Mouse (Mus musculus) neutrophil, adult 59 days (primary cell): ENCODE measurements around the gene Myh11. TPM values are rescaled to one million over a fixed set of nuclear protein-coding genes. Genes with fewer than 3 reads are reported as not detected.

Source experiments
- total RNA-seq, 2 experiments: library from RNA; stranded (reverse); gene quantifications; 1 replicate in 1 of 2; 2 replicates in 1 of 2; pipeline ENCODE4 v1.2.4; 2023

Gene Myh11
- not detected for total RNA-seq

DNA sequence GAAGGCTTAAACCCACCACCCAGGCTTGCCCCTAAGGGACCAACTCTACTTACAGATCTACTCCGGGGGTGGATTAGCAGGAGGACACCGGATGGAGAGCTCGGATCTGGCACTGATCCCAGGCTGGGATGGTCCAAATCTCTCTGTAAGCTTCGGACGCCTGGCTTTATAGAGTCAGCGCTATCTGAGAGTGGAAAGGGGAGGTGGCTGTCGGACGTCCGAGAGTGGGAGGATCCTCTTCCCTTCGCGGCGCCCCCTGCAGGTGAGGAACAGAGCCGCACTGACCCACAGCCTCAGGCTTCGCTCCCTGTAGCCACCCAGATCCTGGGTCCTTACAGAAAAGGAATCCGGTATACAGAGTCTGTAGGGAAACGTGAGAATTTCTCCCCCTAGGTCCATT, at the start of gene Myh11:
TSS of gene Myh11 (minus strand) at position 150 of the 400 bp plus-strand sequence.

DNA sequence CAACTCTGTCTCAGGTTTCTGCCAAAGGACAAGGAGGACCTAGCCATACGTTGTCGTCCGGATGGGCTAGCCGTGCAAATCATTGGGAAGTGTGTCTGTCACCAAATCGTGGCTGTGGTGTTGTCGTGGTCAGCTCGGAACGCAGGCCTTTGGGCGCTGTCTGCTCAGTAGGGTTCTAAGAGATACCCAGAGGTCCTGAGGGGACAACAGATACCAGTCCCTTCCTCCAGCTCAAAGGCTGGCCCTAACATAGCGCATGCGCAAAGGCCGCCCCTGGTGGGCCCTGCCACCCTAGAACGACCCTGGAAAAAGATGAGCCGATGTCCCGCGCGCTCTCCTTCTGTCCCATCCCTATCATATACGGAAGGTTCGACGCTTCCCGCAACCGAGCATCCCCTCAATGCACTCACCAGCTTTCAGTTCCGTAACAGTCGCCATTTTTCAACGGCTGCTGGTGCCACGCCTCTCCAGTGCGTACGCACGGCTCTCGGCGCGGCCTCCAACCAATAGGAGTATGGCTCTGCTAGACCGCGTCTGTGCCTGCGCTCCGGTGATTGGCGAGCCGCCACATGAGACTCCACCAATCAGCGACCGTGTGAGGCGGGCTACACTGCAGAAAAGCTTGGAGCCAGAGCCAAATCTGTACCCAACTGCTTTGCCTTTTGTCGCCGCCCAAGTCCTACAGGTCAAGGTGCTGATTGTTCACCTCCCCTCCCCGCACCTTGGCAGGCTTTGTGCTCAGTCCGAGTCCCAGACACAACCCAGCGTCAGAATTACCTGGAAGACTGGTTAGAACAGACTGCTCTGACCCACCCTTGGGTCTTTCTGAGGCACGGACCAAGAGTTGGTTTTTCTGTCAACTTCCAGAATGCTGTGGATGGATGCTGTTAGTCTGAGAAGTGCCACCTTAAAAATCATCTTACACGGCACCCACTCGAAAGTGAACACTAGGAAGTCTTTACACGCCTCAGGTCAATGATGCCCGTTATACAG, 26.0 kb upstream of the Myh11 start, which contains the start of gene Fopnl:
TSS of gene Fopnl (minus strand) at position 522 of the 993 bp plus-strand sequence.

DNA sequence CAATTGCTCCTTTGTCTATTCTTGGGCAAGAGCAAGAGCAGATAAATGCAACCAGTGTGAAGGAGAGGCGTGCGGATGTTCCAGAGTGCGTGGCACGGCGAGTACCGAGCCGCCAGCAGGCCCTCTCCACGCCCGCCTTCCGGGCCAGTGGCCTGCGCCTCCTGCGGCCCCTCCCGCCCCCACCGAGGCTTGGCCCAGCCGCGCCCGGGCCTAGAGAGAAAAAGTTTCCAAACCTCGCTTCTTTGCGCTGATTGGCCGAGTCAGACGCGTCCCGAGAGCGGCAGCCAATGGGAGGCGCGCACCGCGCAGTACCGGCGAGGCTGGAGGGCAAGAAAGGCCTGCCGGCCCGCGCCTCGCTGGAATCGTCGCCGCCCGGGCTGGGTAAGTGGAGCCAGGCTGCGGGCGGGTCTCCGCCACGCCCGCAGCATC, 128.2 kb downstream of the Myh11 start, which contains the start of the genes Nde1 and Marf1:
TSS of gene Nde1 (plus strand) at position 288 of the 429 bp plus-strand sequence.
TSS of gene Marf1 (minus strand) at position 364 of the 429 bp plus-strand sequence.

Other genes starting within 250 kb of the Myh11 start
- gene Nde1, start 128.1 kb downstream of the Myh11 start, total RNA-seq: 10 to 100 TPM; 41.3 to 42.5 TPM
- gene Marf1, start 128.0 kb downstream of the Myh11 start, total RNA-seq: 10 to 100 TPM; 41.4 to 43.5 TPM
- 10 to 100 TPM; 36.4 to 37.9 TPM for gene Fopnl, start 26.0 kb upstream of the Myh11 start, total RNA-seq
- 10 to 100 TPM; 18.8 to 20.1 TPM for gene Abcc1, start 70.2 kb upstream of the Myh11 start, total RNA-seq